Mouse (Mus musculus): Measurements from ENCODE around the gene Olfr1408. TPM values are rescaled to one million over a fixed set of nuclear protein-coding genes. Genes with fewer than 3 reads are reported as not detected.

Gene Olfr1408
- total RNA-seq (2021): not detected

- DNase-seq: no peak
- intact Hi-C loops (cut with DNase I): no loop called here
Observed at GRCm38 (mm10) chr1:173137274-173137673, at the start of gene Olfr1408. Gene Olfr1408, minus strand, starts transcription at chr1:173137374.

DNA sequence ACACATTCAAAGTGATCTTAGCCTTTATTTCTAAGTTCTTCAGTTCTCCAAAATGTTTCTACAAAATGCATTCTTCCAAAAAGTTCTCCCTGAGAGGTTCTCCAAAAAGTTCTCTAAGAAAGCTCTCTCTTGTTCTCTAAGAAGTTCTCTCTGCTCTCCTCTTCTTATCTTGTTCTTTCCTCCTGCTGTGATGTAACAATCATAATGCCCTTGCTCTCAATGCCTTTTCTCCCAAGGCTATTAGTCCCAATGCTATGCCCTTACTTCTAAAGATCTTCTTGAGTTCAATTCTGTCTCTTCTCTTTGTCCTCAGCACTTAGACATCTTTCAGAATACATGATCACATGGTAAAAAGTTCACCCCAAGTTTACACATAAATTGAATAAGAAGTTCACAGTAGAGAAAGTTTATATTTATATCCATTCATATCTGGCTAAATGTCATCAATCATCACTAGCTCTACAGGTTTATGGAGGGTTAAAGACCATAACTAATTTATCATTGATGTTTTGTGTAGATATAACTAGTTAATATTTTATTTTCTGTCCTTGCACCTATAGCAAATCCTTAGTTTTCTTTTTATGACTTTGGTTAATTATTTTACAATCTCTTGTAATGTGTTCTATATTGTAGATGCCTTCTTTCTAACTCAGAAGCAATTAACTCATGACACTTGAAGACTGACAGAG is 37.1 kb upstream of the Olfr1408 start:
- intact Hi-C loops (cut with DNase I): no loop called here

More for the DNA sequence above, 37.1 kb upstream of the Olfr1408 start:
- DNase-seq: no peak

Other genes with a start within 250 kb of the Olfr1408 start
- gene Apcs, start 242.3 kb downstream of the Olfr1408 start, total RNA-seq (2021): not detected
- gene Olfr16, start 187.0 kb downstream of the Olfr1408 start, total RNA-seq (2021): not detected
- gene Olfr1406, start 53.3 kb upstream of the Olfr1408 start, total RNA-seq (2021): not detected
- gene Olfr218, start 60.4 kb upstream of the Olfr1408 start, total RNA-seq (2021): not detected
- gene Olfr1404, start 75.0 kb upstream of the Olfr1408 start, total RNA-seq (2021): not detected
- not detected for gene Fcer1a, start 89.8 kb upstream of the Olfr1408 start, total RNA-seq (2021)
- gene Olfr418, start 128.6 kb upstream of the Olfr1408 start, total RNA-seq (2021): not detected
- not detected for gene Mptx2, start 140.4 kb upstream of the Olfr1408 start, total RNA-seq (2021)
- gene Ackr1, start 196.4 kb upstream of the Olfr1408 start, total RNA-seq (2021): under 1 TPM; 0.53 to 0.74 TPM
- gene Aim2, start 213.5 kb upstream of the Olfr1408 start, total RNA-seq (2021): 1 to 10 TPM; 1.3 to 1.5 TPM
- gene Cadm3, start 230.3 kb upstream of the Olfr1408 start, total RNA-seq (2021): 1 to 10 TPM; 2.5 TPM

All from heart, postnatal 10 days (tissue).